Mouse (Mus musculus) kidney, embryonic 14.5 days (tissue): Measurements from ENCODE around the gene Htr6. TPM values are rescaled to one million over a fixed set of nuclear protein-coding genes. Genes with fewer than 3 reads are reported as not detected.

Experiments
- ATAC-seq: fragments of 200-750 bp; cut with Nextera tagmentation; 2 replicates; pipeline ENCODE4 v1.8.0; 2017; ENCODE audit warnings: moderate number of reproducible peaks, mild to moderate bottlenecking, moderate TSS enrichment, moderate library complexity; ENCODE audit not compliant: low FRiP score, low TSS enrichment
- H3K27ac ChIP-seq: fragments of 300-500 bp; sonication (generic); 2 replicates; pipeline ENCODE4 v1.5.1; 2014; ENCODE audit warnings: low read depth, mild to moderate bottlenecking, low read length, moderate library complexity, mixed read lengths
- H3K27me3 ChIP-seq: fragments of 300-500 bp; sonication (generic); 2 replicates; pipeline ENCODE4 v1.6.1; 2014; ENCODE audit warnings: mild to moderate bottlenecking, low read length; ENCODE audit not compliant: control insufficient read depth, insufficient read depth
- H3K36me3 ChIP-seq: fragments of 300-500 bp; sonication (generic); 2 replicates; pipeline ENCODE4 v1.6.1; 2014; ENCODE audit warnings: low read length, mixed read lengths; ENCODE audit not compliant: control insufficient read depth, insufficient read depth
- H3K4me1 ChIP-seq: fragments of 300-500 bp; sonication (generic); 2 replicates; pipeline ENCODE4 v1.6.1; 2014; ENCODE audit warnings: low read length, mixed read lengths; ENCODE audit not compliant: control insufficient read depth, insufficient read depth
- H3K4me2 ChIP-seq: fragments of 300-500 bp; sonication (generic); replicated peaks from 2 replicates; pipeline ENCODE4 v1.6.1; 2014; ENCODE audit warnings: low read depth, mild to moderate bottlenecking, low read length
- H3K4me3 ChIP-seq: fragments of 300-500 bp; sonication (generic); 2 replicates; pipeline ENCODE4 v1.5.1; 2014; ENCODE audit warnings: mild to moderate bottlenecking, low read length
- H3K9ac ChIP-seq: fragments of 300-500 bp; sonication (generic); 2 replicates; pipeline ENCODE4 v1.6.1; 2014; ENCODE audit warnings: low read depth, mild to moderate bottlenecking, low read length, moderate library complexity
- H3K9me3 ChIP-seq: fragments of 300-500 bp; sonication (generic); 2 replicates; pipeline ENCODE4 v1.6.1; 2016; ENCODE audit warnings: low read length; ENCODE audit not compliant: control insufficient read depth
- WGBS: fragments of 180-500 bp; shearing (Covaris S2); extraction: QIAGEN DNeasy Blood & Tissue Kit; methylation state at CpG from one replicate; pipeline ENCODE4 v1.1.7; 2014; 5-methylcytosine and 5-hydroxymethylcytosine counted together
- polyA plus RNA-seq: library from polyadenylated mRNA; unstranded; fragments of >200 nt; fragmentation: Nextera tagmentation; extraction: Ambion mirVana; gene quantifications from 2 replicates; pipeline ENCODE4 v1.2.1, GENCODE M21; 2014

Gene Htr6
- polyA plus RNA-seq, 1 experiment from 2014 or later, result 0.12 TPM

GRCm38 (mm10) chr4:139014793-139015192 is 60.6 kb downstream of the Htr6 start:
- Histone ChIP-seq H3K9ac (no peak overlapping the region), H3K36me3 (no peaks in the 10 kb centered on the region), H3K9me3 (no peaks in the 10 kb centered on the region), H3K4me1 (no peaks in the 10 kb centered on the region), H3K4me3 (no peak overlapping the region), H3K27me3 (no peaks in the 10 kb centered on the region), H3K4me2 (no peak overlapping the region), H3K27ac (no peak overlapping the region)
- ATAC-seq, result no peak
- 84% methylated on average over 6 of the region's 6 CpGs for WGBS

- Histone ChIP-seq H3K27ac (no peak overlapping the region), H3K36me3 (no peaks in the 10 kb centered on the region), H3K4me2 (no peak overlapping the region), H3K4me1 (peaks cover 2% of the 10 kb centered on the region), H3K27me3 (no peaks in the 10 kb centered on the region), H3K9me3 (no peaks in the 10 kb centered on the region), H3K4me3 (no peak overlapping the region), H3K9ac (no peak overlapping the region)
- no peak for ATAC-seq
- WGBS, result 70% methylated on average over 11 of the region's 11 CpGs
Measured at GRCm38 (mm10) chr4:139013281-139013680, 62.1 kb downstream of the Htr6 start.

DNA sequence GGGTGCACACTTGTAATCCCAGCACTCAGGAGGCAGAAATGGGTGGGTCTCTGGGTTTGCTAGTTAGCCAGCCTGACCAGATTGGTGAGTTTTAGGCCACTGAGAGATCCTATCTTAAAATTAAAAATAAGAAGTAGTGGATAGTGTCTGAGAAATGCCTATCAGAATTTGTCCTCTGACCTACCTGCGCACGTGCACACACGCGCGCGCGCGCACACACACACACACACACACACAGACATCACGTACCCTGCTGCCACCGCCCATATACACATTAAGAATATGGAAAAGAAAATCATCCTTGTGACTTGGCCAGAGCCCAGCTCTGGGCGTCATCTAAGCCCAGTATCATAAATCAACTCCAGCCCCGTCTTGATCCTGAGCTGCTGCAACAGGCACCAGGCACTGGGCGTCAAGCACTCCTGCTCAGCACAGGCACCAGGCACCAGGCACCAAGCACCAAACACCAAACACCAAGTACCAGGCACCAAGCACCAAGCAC is 64.1 kb downstream of the Htr6 start:
- no peak overlapping the region for H3K27ac ChIP-seq
- no peaks in the 10 kb centered on the region for H3K9me3 ChIP-seq
- WGBS, result 74% methylated on average over 13 of the region's 13 CpGs
- no peak overlapping the region for H3K9ac ChIP-seq
- no peaks in the 10 kb centered on the region for H3K27me3 ChIP-seq
- peaks cover 13% of the 10 kb centered on the region for H3K4me1 ChIP-seq
- no peak for ATAC-seq
- H3K4me3 ChIP-seq, result no peak overlapping the region
- H3K36me3 ChIP-seq, result no peaks in the 10 kb centered on the region
- H3K4me2 ChIP-seq, result no peak overlapping the region

Other genes starting within 250 kb of the Htr6 start
- gene Pla2g5, start 212.1 kb downstream of the Htr6 start, polyA plus RNA-seq, result 0.34 and 0.35 TPM in 2 replicates
- not detected in 2 replicates for gene Gm13030, start 201.6 kb downstream of the Htr6 start, polyA plus RNA-seq
- gene Pla2g2e, start 197.6 kb downstream of the Htr6 start, polyA plus RNA-seq, result 0.76 and 0.84 TPM in 2 replicates
- gene Otud3, start 161.6 kb downstream of the Htr6 start, polyA plus RNA-seq, result 3.0 and 4.2 TPM in 2 replicates
- 4.3 and 5.8 TPM in 2 replicates for gene Rnf186, start 108.5 kb downstream of the Htr6 start, polyA plus RNA-seq
- gene Tmco4, start 102.7 kb downstream of the Htr6 start, polyA plus RNA-seq, result 3.5 and 4.7 TPM in 2 replicates
- 15.5 and 22.3 TPM in 2 replicates for gene Nbl1, start 17.4 kb upstream of the Htr6 start, polyA plus RNA-seq
- gene Minos1, start 55.5 kb upstream of the Htr6 start, polyA plus RNA-seq, result 509 and 677 TPM in 2 replicates
- gene Capzb, start 117.3 kb upstream of the Htr6 start, polyA plus RNA-seq, result 256 and 319 TPM in 2 replicates
- gene Pqlc2, start 235.1 kb upstream of the Htr6 start, polyA plus RNA-seq, result 10.4 and 13.3 TPM in 2 replicates
- gene Akr7a5, start 235.2 kb upstream of the Htr6 start, polyA plus RNA-seq, result 139 and 141 TPM in 2 replicates